Mouse (Mus musculus) kidney, embryonic 16.5 days (tissue): ENCODE results near the gene Iffo2. TPM values are rescaled to one million over a fixed set of nuclear protein-coding genes. Genes with fewer than 3 reads are reported as not detected.

Source experiments
- ATAC-seq: fragments of 200-750 bp; cut with Nextera tagmentation; 2 replicates; pipeline ENCODE4 v1.8.0; 2017; ENCODE audit warnings: moderate TSS enrichment; ENCODE audit not compliant: low FRiP score, low TSS enrichment
- H3K27ac ChIP-seq: fragments of 300-500 bp; sonication (generic); 2 replicates; pipeline ENCODE4 v1.5.1; 2014; ENCODE audit warnings: low read length
- H3K27me3 ChIP-seq: fragments of 300-500 bp; sonication (generic); 2 replicates; pipeline ENCODE4 v1.6.1; 2014; ENCODE audit warnings: low read length, control low read depth, mixed read lengths; ENCODE audit not compliant: insufficient read depth
- H3K36me3 ChIP-seq: fragments of 300-500 bp; sonication (generic); 2 replicates; pipeline ENCODE4 v1.6.1; 2014; ENCODE audit warnings: low read length, control low read depth, mixed read lengths; ENCODE audit not compliant: insufficient read depth
- H3K4me1 ChIP-seq: fragments of 300-500 bp; sonication (generic); 2 replicates; pipeline ENCODE4 v1.6.1; 2014; ENCODE audit warnings: low read length, control low read depth, mixed read lengths; ENCODE audit not compliant: insufficient read depth
- H3K4me2 ChIP-seq: fragments of 300-500 bp; sonication (generic); replicated peaks from 2 replicates; pipeline ENCODE4 v1.6.1; 2014; ENCODE audit warnings: low read depth, low read length
- H3K4me3 ChIP-seq: fragments of 300-500 bp; sonication (generic); 2 replicates; pipeline ENCODE4 v1.5.1; 2014; ENCODE audit warnings: mild to moderate bottlenecking, low read length
- H3K9ac ChIP-seq: fragments of 300-500 bp; sonication (generic); replicated peaks from 2 replicates; pipeline ENCODE4 v1.6.1; 2014; ENCODE audit warnings: low read length
- H3K9me3 ChIP-seq: fragments of 300-500 bp; sonication (generic); 2 replicates; pipeline ENCODE4 v1.6.1; 2016; ENCODE audit warnings: low read length, control low read depth
- WGBS: fragments of 180-500 bp; shearing (Covaris S2); extraction: QIAGEN DNeasy Blood & Tissue Kit; methylation state at CpG from one replicate; pipeline ENCODE4 v1.1.7; 2014; 5-methylcytosine and 5-hydroxymethylcytosine counted together
- polyA plus RNA-seq: library from polyadenylated mRNA; unstranded; fragments of >200 nt; fragmentation: Nextera tagmentation; extraction: Ambion mirVana; gene quantifications from 2 replicates; pipeline ENCODE4 v1.2.1, GENCODE M21; 2015

Iffo2 gene
- polyA plus RNA-seq, 1 experiment from 2014 or later, result 3.7 TPM

DNA sequence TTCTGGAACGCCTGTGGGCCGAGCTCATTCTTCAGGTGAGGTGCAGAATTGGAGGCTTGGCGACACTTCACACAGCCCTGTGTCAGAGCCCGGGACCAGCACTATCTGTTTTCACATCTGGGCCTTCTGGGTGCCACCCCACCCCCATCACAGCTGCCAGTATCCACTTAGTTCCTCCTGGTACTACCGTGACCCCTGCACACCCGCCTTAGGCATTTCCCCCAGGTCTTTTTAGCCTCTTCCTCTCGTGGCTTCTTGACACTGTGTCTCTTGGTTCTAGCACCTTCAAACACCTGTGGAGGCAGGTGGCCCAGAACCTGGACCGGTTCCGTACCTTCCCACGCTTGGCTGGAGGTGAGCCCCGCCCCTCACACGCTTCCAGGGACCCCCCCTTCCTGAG is 110.0 kb downstream of the Iffo2 start:
- 30% methylated on average over 12 of the region's 12 CpGs for WGBS
- no peak overlapping the region for H3K4me2 ChIP-seq
- no peaks in the 10 kb centered on the region for H3K9me3 ChIP-seq
- H3K4me1 ChIP-seq, result peaks cover 47% of the 10 kb centered on the region
- peaks cover 24% of the 10 kb centered on the region for H3K27me3 ChIP-seq
- H3K27ac ChIP-seq, result peak overlapping the region; percentile 58; the same call in 1 of the 2 replicates
- peaks cover 19% of the 10 kb centered on the region for H3K36me3 ChIP-seq
- H3K9ac ChIP-seq, result no peak overlapping the region
- H3K4me3 ChIP-seq, result no peak overlapping the region
- ATAC-seq, result no peak; the same call in 1 of the 2 replicates

DNA sequence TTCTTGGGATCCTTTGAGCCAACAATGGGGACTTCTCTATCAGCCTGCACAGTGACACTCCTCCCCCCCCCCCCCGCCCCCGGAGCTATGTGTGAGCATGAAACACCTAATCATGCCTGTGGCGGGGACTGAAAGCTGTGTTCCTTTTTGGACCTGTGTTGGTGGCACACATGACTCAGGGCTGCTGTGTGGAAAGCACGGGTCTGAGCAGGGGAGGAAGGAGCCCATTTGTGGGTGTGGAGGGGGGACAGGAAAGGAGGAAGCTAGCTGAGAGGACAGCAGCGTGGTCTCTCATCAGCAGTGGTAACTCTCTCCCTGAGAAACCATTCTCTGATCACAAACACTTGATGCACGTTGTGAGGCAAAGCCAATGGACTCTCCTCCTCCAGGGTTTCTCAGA is 110.4 kb downstream of the Iffo2 start:
- Histone ChIP-seq H3K9ac (no peak overlapping the region), H3K4me3 (no peak overlapping the region), H3K27ac (no peak overlapping the region), H3K4me2 (no peak overlapping the region), H3K4me1 (peaks cover 47% of the 10 kb centered on the region), H3K36me3 (peaks cover 20% of the 10 kb centered on the region), H3K9me3 (no peaks in the 10 kb centered on the region), H3K27me3 (peaks cover 24% of the 10 kb centered on the region)
- 32% methylated on average over 6 of the region's 6 CpGs for WGBS
- ATAC-seq, result no peak

DNA sequence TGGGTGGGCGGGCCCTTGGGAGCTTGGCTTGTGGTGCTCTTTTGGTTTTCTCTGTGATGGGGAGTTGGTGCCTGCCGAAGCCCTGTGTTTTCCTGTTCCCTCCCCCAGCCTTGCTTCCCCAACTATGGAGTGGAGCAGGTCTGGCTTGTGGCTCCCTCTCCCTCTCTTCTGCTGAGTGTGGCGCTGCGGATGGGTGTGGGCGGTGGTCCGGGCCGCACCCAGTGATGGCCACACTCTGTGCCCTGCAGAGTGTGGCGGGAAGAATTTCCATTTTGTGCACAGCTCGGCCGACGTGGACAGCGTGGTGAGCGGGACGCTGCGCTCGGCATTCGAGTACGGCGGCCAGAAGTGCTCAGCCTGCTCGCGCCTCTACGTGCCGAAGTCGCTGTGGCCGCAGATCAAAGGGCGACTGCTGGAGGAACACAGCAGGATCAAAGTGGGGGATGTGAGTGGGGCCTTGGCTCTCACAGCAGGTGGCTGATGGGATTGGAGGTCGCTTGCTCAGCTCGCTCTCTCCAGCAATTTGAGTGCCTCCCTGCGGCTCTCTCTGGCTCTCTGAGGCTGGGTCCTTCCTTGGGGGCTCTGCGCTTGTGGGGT is 111.6 kb downstream of the Iffo2 start:
- H3K9me3 ChIP-seq, result no peaks in the 10 kb centered on the region
- 5% methylated on average over 30 of the region's 30 CpGs for WGBS
- 0 out of 2 replicates have a peak overlapping the region, but pooled peaks have one; percentile 38 for H3K27ac ChIP-seq
- peaks cover 24% of the 10 kb centered on the region for H3K36me3 ChIP-seq
- peaks cover 47% of the 10 kb centered on the region for H3K4me1 ChIP-seq
- H3K27me3 ChIP-seq, result peaks cover 24% of the 10 kb centered on the region
- peak overlapping the region; percentile 29 for H3K4me3 ChIP-seq
- H3K9ac ChIP-seq, result peak overlapping the region; percentile 56
- peak overlapping the region; percentile 49 for H3K4me2 ChIP-seq
- 0 out of 2 replicates have a peak, but pooled peaks have one; percentile 5 for ATAC-seq

DNA sequence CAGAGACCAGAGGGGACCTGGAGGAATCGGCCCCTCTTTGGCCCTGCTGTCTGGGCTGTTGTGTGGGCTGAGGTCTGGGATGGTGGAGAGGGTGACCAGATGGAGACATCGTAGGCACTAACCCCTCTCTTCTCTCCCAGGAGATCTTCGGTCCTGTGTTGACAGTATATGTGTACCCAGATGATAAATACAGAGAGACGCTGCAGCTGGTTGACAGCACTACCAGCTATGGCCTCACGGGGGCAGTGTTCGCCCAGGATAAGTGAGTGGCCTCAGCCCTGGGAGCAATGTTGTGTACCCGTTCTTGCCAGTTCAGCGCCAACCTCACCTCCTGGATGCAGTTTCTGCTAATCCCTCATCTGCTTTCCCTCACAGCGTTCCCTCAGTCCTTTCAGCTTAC is 113.6 kb downstream of the Iffo2 start:
- no peak overlapping the region for H3K27ac ChIP-seq
- 21% methylated on average over 9 of the region's 9 CpGs for WGBS
- ATAC-seq, result no peak

GRCm38 (mm10) chr4:139646916-139647315 is 116.6 kb downstream of the Iffo2 start:
- no peak overlapping the region for H3K4me2 ChIP-seq
- H3K27ac ChIP-seq, result no peak overlapping the region
- H3K27me3 ChIP-seq, result peaks cover 13% of the 10 kb centered on the region
- ATAC-seq, result no peak
- no peak overlapping the region for H3K9ac ChIP-seq
- no peaks in the 10 kb centered on the region for H3K9me3 ChIP-seq
- H3K36me3 ChIP-seq, result peaks cover 30% of the 10 kb centered on the region
- H3K4me3 ChIP-seq, result no peak overlapping the region
- 93% methylated on average over 7 of the region's 7 CpGs for WGBS
- peaks cover 14% of the 10 kb centered on the region for H3K4me1 ChIP-seq

More for the DNA sequence above, 113.6 kb downstream of the Iffo2 start:
- H3K36me3 ChIP-seq, result peaks cover 30% of the 10 kb centered on the region
- peaks cover 36% of the 10 kb centered on the region for H3K4me1 ChIP-seq
- no peak overlapping the region for H3K9ac ChIP-seq
- H3K4me2 ChIP-seq, result no peak overlapping the region
- H3K27me3 ChIP-seq, result peaks cover 24% of the 10 kb centered on the region
- no peak overlapping the region for H3K4me3 ChIP-seq
- H3K9me3 ChIP-seq, result no peaks in the 10 kb centered on the region

GRCm38 (mm10) chr4:139650086-139650743 is 119.9 kb downstream of the Iffo2 start:
- H3K9ac ChIP-seq, result peak overlapping the region; percentile 19; the same call in 1 of the 2 replicates
- H3K36me3 ChIP-seq, result peaks cover 18% of the 10 kb centered on the region
- ATAC-seq, result peak; percentile 14; the same call in 1 of the 2 replicates
- H3K27ac ChIP-seq, result no peak overlapping the region
- 67% methylated on average over 15 of the region's 15 CpGs for WGBS
- H3K27me3 ChIP-seq, result no peaks in the 10 kb centered on the region
- peaks cover 8% of the 10 kb centered on the region; the same call in 1 of the 2 replicates for H3K4me1 ChIP-seq
- no peak overlapping the region for H3K4me2 ChIP-seq
- H3K4me3 ChIP-seq, result no peak overlapping the region
- no peaks in the 10 kb centered on the region for H3K9me3 ChIP-seq

GRCm38 (mm10) chr4:139650907-139651306 is 120.6 kb downstream of the Iffo2 start:
- peak overlapping the region; percentile 24; the same call in 1 of the 2 replicates for H3K27ac ChIP-seq
- H3K9me3 ChIP-seq, result no peaks in the 10 kb centered on the region
- H3K27me3 ChIP-seq, result no peaks in the 10 kb centered on the region
- H3K4me1 ChIP-seq, result peaks cover 8% of the 10 kb centered on the region; the same call in 1 of the 2 replicates
- H3K36me3 ChIP-seq, result peaks cover 17% of the 10 kb centered on the region
- no peak overlapping the region for H3K4me2 ChIP-seq
- H3K9ac ChIP-seq, result peak overlapping the region; percentile 19; the same call in 1 of the 2 replicates
- H3K4me3 ChIP-seq, result no peak overlapping the region
- 46% methylated on average over 11 of the region's 11 CpGs for WGBS
- peak; percentile 64 for ATAC-seq

DNA sequence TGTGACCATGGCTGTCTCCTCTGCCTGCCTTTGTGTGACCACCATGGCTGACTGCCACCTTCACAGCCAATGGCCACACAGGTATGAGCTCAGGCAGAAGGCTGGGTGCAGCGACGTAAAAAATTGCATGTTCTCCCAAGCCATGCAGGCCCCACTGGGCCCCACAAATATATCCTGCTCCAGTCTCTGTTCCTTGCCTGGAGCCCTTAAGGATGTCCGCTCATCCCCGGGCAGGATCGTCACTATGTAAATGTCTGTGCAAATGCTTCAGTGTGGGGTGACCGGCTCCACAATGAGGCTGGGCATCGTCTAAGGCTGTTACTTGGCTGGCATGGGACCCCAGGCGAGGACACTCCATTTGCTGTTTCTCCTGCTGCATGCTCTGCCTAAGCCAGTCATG is 122.9 kb downstream of the Iffo2 start, which contains the start of gene Tas1r2:
Gene Tas1r2 (plus strand): TSS at position 301 of the 400 bp plus-strand sequence.
- 77% methylated on average over 8 of the region's 8 CpGs for WGBS
- H3K36me3 ChIP-seq, result peaks cover 6% of the 10 kb centered on the region; the same call in 1 of the 2 replicates
- no peaks in the 10 kb centered on the region for H3K9me3 ChIP-seq
- H3K4me1 ChIP-seq, result peaks cover 8% of the 10 kb centered on the region; the same call in 1 of the 2 replicates
- H3K27me3 ChIP-seq, result no peaks in the 10 kb centered on the region
- no peak within 1 kb of the TSS for H3K27ac ChIP-seq
- ATAC-seq, result no peak
- no peak within 1 kb of the TSS for H3K4me3 ChIP-seq
- no peak within 1 kb of the TSS for H3K4me2 ChIP-seq
- H3K9ac ChIP-seq, result no peak within 1 kb of the TSS

DNA sequence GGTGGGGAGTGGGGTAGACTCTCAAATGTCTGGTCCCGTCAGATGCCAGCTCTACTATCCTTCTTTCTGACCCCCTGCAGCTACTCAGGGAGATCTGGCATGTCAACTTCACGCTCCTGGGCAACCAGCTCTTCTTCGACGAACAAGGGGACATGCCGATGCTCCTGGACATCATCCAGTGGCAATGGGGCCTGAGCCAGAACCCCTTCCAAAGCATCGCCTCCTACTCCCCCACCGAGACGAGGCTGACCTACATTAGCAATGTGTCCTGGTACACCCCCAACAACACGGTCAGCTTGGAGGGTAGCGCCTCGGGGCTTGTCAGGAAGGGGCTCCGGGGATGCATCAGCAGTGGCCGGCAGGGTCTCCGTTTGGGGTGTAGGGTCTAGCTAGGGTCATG is 131.5 kb downstream of the Iffo2 start:
- no peak overlapping the region for H3K27ac ChIP-seq
- ATAC-seq, result no peak
- H3K4me3 ChIP-seq, result no peak overlapping the region
- no peaks in the 10 kb centered on the region for H3K9me3 ChIP-seq
- no peak overlapping the region for H3K9ac ChIP-seq
- 91% methylated on average over 14 of the region's 14 CpGs for WGBS
- H3K4me1 ChIP-seq, result no peaks in the 10 kb centered on the region
- H3K4me2 ChIP-seq, result no peak overlapping the region
- no peaks in the 10 kb centered on the region for H3K36me3 ChIP-seq
- no peaks in the 10 kb centered on the region for H3K27me3 ChIP-seq

DNA sequence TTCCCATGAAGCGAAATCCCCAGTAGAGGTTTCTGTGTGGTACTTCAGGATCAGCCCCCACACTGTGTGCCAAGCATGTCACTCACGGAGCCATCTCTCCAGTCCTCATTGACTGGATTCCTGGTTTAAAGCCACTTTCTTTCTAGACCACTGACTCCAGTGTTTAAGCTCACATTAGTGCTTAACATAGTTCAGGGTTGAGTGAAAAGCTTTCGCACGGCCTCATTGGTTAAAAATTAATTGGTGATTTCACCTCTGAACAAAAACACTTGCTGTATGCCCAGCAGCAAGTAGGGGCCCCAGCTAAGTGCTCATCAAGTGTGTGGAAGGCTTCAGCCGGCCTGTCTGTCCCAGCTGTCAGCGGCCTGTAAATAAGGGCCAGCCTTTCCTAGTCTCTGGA is 137.3 kb downstream of the Iffo2 start:
- no peak overlapping the region for H3K27ac ChIP-seq
- 0 out of 2 replicates have a peak, but pooled peaks cover 4% of the 10 kb centered on the region for H3K4me1 ChIP-seq
- H3K4me3 ChIP-seq, result no peak overlapping the region
- H3K27me3 ChIP-seq, result no peaks in the 10 kb centered on the region
- 50% methylated on average over 6 of the region's 6 CpGs for WGBS
- no peak overlapping the region for H3K4me2 ChIP-seq
- peak; percentile 82 for ATAC-seq
- H3K36me3 ChIP-seq, result no peaks in the 10 kb centered on the region
- 0 out of 2 replicates have a peak, but pooled peaks cover 4% of the 10 kb centered on the region for H3K9me3 ChIP-seq
- H3K9ac ChIP-seq, result no peak overlapping the region
